Mouse (Mus musculus) midbrain, embryonic 11.5 days (tissue): ENCODE measurements around the gene Spred2. TPM values are rescaled to one million over a fixed set of nuclear protein-coding genes. Genes with fewer than 3 reads are reported as not detected.
"Not testable (repeated sequence)": the region's sequence is repeated elsewhere in the genome, so short reads cannot be mapped to it uniquely, and the experiment has no call there.

ENCODE experiments used
- ATAC-seq: fragments of 200-750 bp; cut with Nextera tagmentation; 2 replicates; pipeline ENCODE4 v1.8.0; 2017; ENCODE audit warnings: moderate TSS enrichment, moderate library complexity; ENCODE audit not compliant: low FRiP score
- DNase-seq: peaks from one replicate; pipeline ENCODE4 v3.0.0; 2015; ENCODE audit warnings: low spot score; ENCODE audit errors: missing footprints
- H3K27ac ChIP-seq: fragments of 300-500 bp; sonication (generic); 2 replicates; pipeline ENCODE4 v1.5.1; 2014; ENCODE audit warnings: low read depth, low read length
- H3K27me3 ChIP-seq: fragments of 300-500 bp; sonication (generic); 2 replicates; pipeline ENCODE4 v1.6.1; 2014; ENCODE audit warnings: mild to moderate bottlenecking, low read length, moderate library complexity, mixed read lengths; ENCODE audit not compliant: control insufficient read depth, insufficient read depth
- H3K36me3 ChIP-seq: fragments of 300-500 bp; sonication (generic); 2 replicates; pipeline ENCODE4 v1.6.1; 2014; ENCODE audit warnings: mild to moderate bottlenecking, low read length, moderate library complexity, mixed read lengths; ENCODE audit not compliant: control insufficient read depth, insufficient read depth
- H3K4me1 ChIP-seq: fragments of 300-500 bp; sonication (generic); 2 replicates; pipeline ENCODE4 v1.6.1; 2014; ENCODE audit warnings: low read length; ENCODE audit not compliant: control insufficient read depth, insufficient read depth
- H3K4me2 ChIP-seq: fragments of 300-500 bp; sonication (generic); 2 replicates; pipeline ENCODE4 v1.6.1; 2014; ENCODE audit warnings: mild to moderate bottlenecking, moderate library complexity
- H3K4me3 ChIP-seq: fragments of 300-500 bp; sonication (generic); 2 replicates; pipeline ENCODE4 v1.5.1; 2014; ENCODE audit warnings: low read depth, low read length
- H3K9ac ChIP-seq: fragments of 300-500 bp; sonication (generic); 2 replicates; pipeline ENCODE4 v1.6.1; 2014; ENCODE audit warnings: low read length
- H3K9me3 ChIP-seq: fragments of 300-500 bp; sonication (generic); 2 replicates; pipeline ENCODE4 v1.6.1; 2016; ENCODE audit warnings: low read length; ENCODE audit not compliant: control insufficient read depth
- WGBS: fragments of 180-500 bp; shearing (Covaris S2); extraction: QIAGEN DNeasy Blood & Tissue Kit; methylation state at CpG from one replicate; pipeline ENCODE4 v1.1.7; 2014; 5-methylcytosine and 5-hydroxymethylcytosine counted together
- polyA plus RNA-seq: library from polyadenylated mRNA; unstranded; fragments of >200 nt; fragmentation: Nextera tagmentation; extraction: Ambion mirVana; gene quantifications from 2 replicates; pipeline ENCODE4 v1.2.1, GENCODE M21; 2014

The Spred2 gene
- polyA plus RNA-seq, 1 experiment from 2014 or later, result 5.7 TPM

- ATAC-seq (no peak), DNase-seq (no peak)
- Histone ChIP-seq H3K4me3 (no peak overlapping the region), H3K9ac (no peak overlapping the region), H3K27me3 (no peaks in the 10 kb centered on the region), H3K36me3 (peaks cover 7% of the 10 kb centered on the region; the same call in 1 of the 2 replicates), H3K9me3 (no peaks in the 10 kb centered on the region), H3K4me1 (no peaks in the 10 kb centered on the region), H3K4me2 (no peak overlapping the region), H3K27ac (no peak overlapping the region)
- 32% methylated on average over 5 of the region's 5 CpGs for WGBS
Observed at GRCm38 (mm10) chr11:20054617-20055016, 130.4 kb downstream of the Spred2 start.

DNA sequence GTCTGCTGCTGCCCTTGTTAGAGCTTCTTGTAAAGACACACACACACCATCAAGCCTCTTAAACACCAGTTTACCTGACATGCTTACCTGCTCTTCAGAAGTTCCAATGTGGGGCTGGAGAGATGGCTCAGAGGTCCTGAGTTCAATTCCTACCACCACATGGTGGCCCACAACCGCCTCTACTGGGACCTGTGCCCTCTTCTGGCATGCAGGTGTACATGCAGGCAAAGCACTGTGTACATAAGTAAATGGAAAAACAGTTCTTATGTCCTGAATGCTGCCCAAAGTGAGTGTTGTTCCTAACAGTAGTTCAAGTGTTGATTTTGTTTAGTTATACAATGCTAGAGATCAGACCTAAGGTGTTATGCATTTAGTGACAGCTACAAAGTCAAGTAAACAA is 132.0 kb downstream of the Spred2 start:
- no peaks in the 10 kb centered on the region for H3K27me3 ChIP-seq
- H3K27ac ChIP-seq, result no peak overlapping the region
- no peak for DNase-seq
- 85% methylated on average over 1 of the region's 1 CpGs for WGBS
- no peak overlapping the region for H3K4me3 ChIP-seq
- no peak for ATAC-seq
- no peaks in the 10 kb centered on the region for H3K9me3 ChIP-seq
- H3K4me1 ChIP-seq, result no peaks in the 10 kb centered on the region
- peaks cover 7% of the 10 kb centered on the region; the same call in 1 of the 2 replicates for H3K36me3 ChIP-seq
- H3K4me2 ChIP-seq, result no peak overlapping the region
- H3K9ac ChIP-seq, result no peak overlapping the region

DNA sequence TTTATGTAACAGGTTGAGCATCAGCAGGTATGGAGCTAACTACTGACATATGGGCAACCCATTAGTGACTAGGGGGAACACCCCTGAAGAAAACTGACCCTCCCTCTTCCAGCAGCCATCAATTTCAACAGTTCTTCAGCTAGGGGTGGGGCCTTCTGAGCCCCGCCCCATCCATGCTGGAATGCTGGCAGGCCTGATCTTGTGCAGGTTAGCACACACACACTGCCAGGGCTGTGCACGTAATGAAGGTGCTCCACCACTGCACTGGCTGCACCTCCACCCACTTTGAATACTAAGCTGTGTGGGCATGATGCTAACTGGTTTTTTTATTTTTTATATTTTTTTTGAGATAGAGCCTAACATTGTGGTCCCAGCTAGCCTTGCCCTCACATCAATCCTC is 133.3 kb downstream of the Spred2 start:
- Histone ChIP-seq H3K4me2 (no peak overlapping the region), H3K4me3 (no peak overlapping the region), H3K9ac (no peak overlapping the region), H3K27ac (no peak overlapping the region), H3K9me3 (no peaks in the 10 kb centered on the region), H3K36me3 (peaks cover 7% of the 10 kb centered on the region; the same call in 1 of the 2 replicates), H3K4me1 (no peaks in the 10 kb centered on the region), H3K27me3 (no peaks in the 10 kb centered on the region)
- no peak for ATAC-seq
- no peak for DNase-seq
- 95% methylated on average over 2 of the region's 2 CpGs for WGBS

- Histone ChIP-seq H3K27ac (no peak overlapping the region), H3K9ac (no peak overlapping the region), H3K4me1 (no peaks in the 10 kb centered on the region), H3K36me3 (peaks cover 7% of the 10 kb centered on the region; the same call in 1 of the 2 replicates), H3K27me3 (no peaks in the 10 kb centered on the region), H3K9me3 (no peaks in the 10 kb centered on the region), H3K4me2 (no peak overlapping the region), H3K4me3 (no peak overlapping the region)
- no peak for DNase-seq
- ATAC-seq, result no peak
- WGBS, result 86% methylated on average over 3 of the region's 3 CpGs
Observed at GRCm38 (mm10) chr11:20059736-20060135, 135.6 kb downstream of the Spred2 start.

- not testable (repeated sequence) for H3K9ac ChIP-seq, ATAC-seq, H3K9me3 ChIP-seq, H3K36me3 ChIP-seq, H3K4me2 ChIP-seq, DNase-seq, H3K27ac ChIP-seq, H3K27me3 ChIP-seq, H3K4me1 ChIP-seq, H3K4me3 ChIP-seq
- 94% methylated on average over 9 of the region's 9 CpGs for WGBS
Observed at GRCm38 (mm10) chr11:20062801-20063200, 138.6 kb downstream of the Spred2 start.

DNA sequence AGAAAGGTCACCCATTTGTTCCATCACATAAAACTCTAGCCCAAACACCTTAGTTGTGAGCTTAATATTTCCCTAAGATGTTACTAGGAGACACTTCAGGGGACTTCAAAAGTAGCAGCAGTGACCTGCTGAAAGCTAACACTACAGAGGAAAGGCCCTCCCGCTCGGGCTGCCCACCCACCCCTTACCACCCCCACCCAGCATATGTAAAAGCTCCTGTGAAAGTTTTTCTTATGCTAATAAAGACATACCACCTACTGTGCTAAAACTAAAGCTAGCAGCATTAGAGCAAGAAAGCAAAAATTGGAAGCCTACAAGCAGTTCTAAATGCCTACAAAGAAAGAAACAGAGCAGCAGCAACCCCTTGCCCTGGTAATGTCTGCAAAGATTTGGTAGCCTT is 139.9 kb downstream of the Spred2 start:
- H3K36me3 ChIP-seq, H3K9ac ChIP-seq, H3K27ac ChIP-seq, H3K4me3 ChIP-seq, H3K4me2 ChIP-seq, ATAC-seq, H3K9me3 ChIP-seq, H3K27me3 ChIP-seq, DNase-seq, H3K4me1 ChIP-seq: not testable (repeated sequence)
- WGBS, result 19% methylated on average over 2 of the region's 2 CpGs

DNA sequence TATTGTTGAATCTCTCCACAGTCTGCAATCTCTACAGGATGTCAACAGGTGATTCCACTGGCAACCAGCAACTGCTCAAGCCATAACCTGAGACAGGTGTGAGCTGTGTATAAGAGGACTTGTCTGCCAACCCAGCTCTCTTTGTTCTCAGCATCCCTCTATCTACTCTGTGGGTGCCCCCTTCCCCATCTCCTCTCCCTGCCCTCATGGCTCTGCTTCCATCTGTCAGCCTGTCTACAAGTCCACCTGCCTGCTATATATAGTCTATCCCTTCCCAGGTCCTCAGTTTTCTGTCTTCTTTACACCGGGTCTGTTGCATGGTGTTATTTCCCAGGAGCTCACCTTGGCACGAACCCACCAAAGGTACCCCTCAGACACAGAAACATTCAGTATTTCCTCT is 140.8 kb downstream of the Spred2 start:
- H3K4me1 ChIP-seq, result no peaks in the 10 kb centered on the region
- no peaks in the 10 kb centered on the region for H3K36me3 ChIP-seq
- ATAC-seq (no peak), DNase-seq (no peak)
- H3K27ac ChIP-seq, result no peak overlapping the region
- no peak overlapping the region for H3K9ac ChIP-seq
- WGBS, result 95% methylated on average over 2 of the region's 2 CpGs
- H3K4me2 ChIP-seq, result no peak overlapping the region
- H3K9me3 ChIP-seq, result no peaks in the 10 kb centered on the region
- H3K27me3 ChIP-seq, result no peaks in the 10 kb centered on the region
- H3K4me3 ChIP-seq, result no peak overlapping the region

DNA sequence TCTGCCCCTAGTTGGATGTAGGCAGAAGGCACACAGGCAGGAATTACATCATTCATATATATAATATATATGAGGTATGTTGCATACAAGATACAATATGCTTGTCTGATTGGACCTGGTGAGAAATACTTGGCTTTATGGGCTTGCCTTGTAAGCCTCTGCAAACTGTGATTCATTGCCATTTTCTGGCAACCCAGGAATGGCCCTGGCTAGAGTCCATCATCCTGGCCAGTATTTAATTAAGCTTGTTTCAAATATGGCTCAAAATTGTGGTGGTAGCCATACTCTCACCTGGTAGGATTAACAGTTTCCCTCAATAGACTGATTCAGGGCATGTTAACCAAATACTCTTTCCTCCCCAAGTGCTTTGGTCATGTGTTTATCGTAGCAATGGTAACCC is 141.9 kb downstream of the Spred2 start:
- no peak for ATAC-seq
- no peak overlapping the region for H3K4me3 ChIP-seq
- 100% methylated on average over 1 of the region's 1 CpGs for WGBS
- H3K27ac ChIP-seq, result no peak overlapping the region
- H3K4me2 ChIP-seq, result no peak overlapping the region
- no peaks in the 10 kb centered on the region for H3K4me1 ChIP-seq
- no peaks in the 10 kb centered on the region for H3K27me3 ChIP-seq
- H3K36me3 ChIP-seq, result no peaks in the 10 kb centered on the region
- DNase-seq, result no peak
- H3K9me3 ChIP-seq, result no peaks in the 10 kb centered on the region
- H3K9ac ChIP-seq, result no peak overlapping the region

DNA sequence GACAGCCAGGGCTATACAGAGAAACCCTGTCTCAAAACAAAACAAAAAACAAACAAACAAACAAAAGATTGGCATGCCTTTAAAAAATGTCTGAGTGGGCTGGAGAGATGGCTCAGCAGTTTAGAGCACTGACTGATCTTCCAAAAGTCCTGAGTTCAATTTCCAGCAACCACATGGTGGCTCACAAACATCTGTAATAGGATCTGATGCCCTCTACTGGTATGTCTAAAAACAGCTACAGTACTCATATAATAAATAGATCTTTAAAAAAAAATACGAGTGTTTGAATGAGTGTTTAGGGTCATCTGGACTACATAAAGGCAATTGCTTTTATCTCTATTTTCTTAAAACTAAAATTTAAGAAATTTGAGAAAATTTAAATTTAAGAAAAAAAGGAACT is 143.3 kb downstream of the Spred2 start:
- no peak overlapping the region for H3K4me3 ChIP-seq
- H3K4me2 ChIP-seq, result no peak overlapping the region
- no peaks in the 10 kb centered on the region for H3K4me1 ChIP-seq
- no peak for ATAC-seq
- H3K9ac ChIP-seq, result no peak overlapping the region
- no peaks in the 10 kb centered on the region for H3K27me3 ChIP-seq
- DNase-seq, result no peak
- H3K27ac ChIP-seq, result no peak overlapping the region
- H3K9me3 ChIP-seq, result no peaks in the 10 kb centered on the region
- WGBS, result 80% methylated on average over 1 of the region's 1 CpGs
- H3K36me3 ChIP-seq, result no peaks in the 10 kb centered on the region
